Mouse (Mus musculus): ENCODE data around the gene Hoxb3.
A peak's percentile ranks its signal among the peaks of the same experiment; 100 is the strongest.

Hoxb3 gene

DNA sequence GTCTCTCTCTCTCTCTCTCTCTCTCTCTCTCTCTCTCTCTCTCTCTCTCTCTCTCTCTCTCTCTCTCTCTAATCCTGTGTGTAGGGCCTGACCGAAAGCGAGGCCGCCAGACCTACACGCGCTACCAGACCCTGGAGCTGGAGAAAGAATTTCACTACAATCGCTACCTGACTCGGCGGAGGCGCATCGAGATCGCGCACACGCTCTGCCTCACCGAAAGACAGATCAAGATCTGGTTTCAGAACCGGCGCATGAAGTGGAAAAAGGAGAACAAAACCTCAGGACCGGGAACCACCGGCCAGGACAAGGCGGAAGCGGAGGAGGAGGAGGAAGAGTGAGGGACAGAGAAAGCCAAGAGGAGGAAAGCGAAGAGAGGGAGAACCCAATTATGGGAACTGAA is 33.8 kb upstream of the Hoxb3 start:
- DNase-seq = no peak

DNA sequence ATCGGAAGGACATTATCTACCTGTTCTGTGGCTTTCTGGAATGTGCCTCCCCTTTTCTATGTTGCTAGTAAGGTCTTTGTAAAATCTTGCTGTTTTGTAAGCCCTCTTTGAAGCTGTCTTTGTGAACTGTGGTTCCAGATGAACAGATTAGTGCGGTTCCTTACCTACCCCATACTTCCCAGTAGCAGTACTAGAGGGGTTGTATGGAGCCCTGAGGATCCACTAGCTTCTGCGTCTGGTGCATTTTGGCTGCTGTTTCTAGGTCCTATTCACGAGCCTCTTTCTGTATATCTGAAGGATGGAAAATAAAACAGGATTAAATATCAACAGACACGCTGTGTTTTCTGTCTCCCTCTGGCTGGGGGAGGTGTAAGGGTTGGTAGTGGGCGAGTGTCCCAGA is 33.3 kb upstream of the Hoxb3 start:
- no peak for DNase-seq

DNA sequence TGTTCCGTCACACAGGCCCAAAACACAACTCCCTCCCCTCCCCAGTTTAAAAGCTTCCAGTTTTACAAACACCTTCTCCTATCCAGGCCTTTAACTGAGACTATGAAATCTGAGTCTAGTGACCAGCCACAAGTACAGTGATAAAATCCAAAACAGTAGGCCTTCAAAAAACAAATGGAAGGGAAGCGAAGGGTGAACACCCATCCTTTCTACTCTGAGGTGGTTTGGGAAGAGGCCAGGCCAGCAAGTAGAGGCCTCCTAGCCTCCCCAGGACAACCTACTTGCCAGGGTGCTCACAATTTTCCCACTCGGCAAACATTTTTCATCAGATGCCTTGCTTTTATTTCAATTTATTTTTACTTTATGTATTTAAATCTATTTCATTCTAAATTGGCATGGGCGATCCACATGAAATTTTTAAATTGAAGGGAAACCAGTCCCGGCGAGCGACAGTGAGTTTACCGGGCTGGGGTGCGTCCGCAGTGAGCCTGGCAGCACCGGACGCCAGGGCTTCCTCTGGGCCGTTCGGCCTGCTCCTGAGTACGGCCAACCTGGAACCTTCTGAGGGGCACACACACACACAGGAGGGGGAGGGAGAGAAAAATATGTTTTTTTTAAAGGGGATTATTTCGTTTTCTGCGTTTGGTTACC is 32.3 kb upstream of the Hoxb3 start:
- DNase-seq = no peak

DNA sequence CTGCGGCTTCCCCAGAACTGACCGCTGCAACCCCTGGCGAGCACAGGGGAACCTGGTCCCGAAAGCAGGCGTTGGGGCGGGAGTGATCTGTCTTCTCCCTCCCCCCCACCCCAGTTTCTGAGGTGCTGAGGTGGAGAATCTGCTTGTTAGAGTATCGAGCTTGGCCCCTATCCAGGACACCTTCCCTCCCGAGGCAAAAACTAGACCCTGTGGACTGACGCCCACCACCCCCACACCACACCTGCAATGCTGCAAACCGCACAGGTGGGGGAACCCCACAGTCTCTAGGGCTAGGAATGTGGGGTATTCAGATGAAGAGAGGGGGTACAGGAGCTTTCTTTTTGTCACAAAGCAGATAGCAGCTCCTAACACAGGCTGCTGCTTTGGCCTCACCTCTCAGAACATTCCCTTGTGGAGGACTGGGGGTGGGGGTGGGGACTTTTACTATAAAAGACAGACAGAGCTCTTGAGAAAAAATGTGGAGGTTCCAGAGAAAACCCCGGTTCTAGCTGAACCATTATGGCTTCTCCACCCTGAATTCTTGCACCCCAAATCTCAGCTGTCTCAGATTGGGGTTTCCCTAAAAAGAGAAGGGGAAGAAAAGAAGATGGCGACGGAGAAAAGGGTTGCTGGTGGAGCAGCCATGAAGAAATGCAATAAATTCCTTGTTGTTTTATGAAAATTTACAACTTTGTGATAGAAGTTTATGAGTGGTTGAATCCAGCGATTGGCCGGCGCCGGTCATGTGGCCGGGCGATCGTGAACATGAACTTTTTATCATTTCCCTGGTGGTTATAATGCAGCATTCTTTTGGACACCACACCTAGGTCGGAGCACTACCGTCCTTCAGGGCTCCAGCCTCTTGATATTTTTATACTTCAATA is 31.2 kb upstream of the Hoxb3 start, which contains the start of gene Hoxb6:
Gene Hoxb6, plus strand, starts transcription at position 796 of the 884 bp plus-strand sequence.
- DNase-seq = no peak

DNA sequence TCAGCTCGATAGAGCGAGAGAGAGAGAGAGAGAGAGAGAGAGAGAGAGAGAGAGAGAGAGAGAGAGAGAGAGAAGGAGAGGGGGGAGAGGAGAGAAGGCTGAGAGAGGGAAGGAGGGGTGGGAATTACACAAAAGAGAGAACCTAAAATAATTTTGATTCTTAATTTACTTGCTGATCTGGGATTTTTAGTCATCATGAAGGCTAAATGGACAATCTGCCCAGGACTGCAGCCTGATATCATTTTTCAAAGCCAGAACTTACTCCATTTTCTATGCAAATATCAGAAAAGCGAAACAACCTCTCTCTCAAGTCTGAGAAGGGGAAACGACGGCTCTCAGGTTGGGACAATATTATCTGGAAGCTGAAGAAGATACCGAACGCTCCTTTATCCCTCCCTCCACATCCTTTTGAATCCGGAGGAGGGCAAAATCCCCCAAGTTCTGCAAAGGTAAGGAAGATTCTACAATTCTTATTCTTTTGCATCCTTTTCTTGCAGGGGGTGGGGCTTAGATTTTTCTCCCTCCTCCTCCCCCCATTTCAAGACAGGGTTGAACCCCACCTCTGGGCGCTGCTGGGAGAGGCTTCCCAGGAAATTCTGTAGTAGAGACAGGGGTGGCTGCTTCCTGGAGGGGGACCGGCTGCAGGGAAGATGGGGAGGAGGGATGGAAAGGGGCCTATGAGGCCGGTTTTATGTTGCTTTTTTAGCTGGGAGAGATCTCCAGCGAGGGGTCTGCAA is 30.4 kb upstream of the Hoxb3 start:
- DNase-seq = no peak

DNA sequence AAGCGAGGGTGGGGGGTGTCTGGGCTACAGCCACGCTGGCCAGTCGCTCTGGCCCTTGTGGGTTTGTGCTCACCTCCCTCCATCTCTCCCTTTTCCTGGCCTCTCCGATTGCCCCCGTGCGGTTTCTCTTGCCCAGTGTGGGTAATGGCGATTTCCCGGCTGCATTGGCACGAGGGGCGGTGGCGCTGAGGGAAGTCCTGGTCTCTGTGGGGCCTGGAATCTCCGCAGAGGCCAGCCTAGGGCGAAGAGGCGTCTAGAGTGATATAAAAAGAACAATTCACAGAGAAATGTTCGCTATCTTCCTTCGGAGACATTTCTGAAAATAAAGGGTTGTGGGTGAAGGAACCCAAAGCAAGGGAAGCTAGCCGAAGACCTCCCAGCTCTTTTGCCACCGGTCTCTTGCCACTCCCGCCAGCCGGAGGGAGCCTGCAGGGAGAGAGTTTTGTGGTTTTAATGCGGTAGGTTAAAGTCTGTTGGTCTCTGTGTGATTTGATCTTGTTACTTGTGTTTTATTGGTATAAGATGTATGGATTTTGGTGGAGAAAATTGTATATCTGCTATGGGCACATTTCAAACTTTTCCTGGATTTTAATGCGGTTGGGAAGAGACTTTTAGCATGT is 29.7 kb upstream of the Hoxb3 start:
- no peak for DNase-seq

DNA sequence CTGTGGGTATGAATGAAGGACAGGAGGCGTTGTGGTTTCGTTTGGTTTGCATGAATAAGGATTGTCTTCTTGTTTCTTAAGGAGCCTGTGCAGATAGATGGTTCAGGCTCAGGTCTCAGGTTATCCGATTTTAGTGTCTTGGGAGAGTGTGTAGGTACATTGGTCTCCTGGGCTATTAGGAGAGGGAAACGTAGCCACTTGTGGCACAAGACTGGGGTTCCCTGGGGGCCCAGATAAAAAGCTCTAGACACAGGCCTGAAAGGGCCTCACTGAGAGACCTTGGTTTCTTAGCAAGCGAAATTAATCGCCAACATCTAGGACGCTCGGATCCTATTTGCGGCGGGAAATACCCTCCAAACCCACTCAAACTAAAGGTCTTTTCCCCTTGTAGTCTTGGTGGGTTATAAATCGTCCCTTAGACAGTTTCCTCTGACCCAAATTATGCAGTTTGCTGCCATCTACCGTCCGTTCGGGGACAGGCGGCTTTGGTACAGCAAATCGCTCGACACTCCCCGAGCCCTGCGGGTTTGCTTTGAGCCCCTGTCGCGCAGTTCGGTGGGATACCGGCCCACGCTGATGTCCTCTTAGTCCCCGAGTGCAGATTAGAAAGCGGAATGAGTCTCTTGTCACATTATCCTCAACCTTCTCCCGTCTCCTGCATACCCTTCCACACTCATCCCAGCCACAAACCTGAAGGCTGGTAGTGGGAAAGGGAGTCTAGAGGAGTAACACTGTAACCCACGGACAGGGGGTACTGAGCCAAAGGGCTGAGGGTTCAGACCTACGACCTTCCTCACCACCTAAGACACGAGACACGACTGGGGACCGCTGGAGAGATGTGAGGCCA is 28.7 kb upstream of the Hoxb3 start:
- DNase-seq = peak; percentile 48 to 51

DNA sequence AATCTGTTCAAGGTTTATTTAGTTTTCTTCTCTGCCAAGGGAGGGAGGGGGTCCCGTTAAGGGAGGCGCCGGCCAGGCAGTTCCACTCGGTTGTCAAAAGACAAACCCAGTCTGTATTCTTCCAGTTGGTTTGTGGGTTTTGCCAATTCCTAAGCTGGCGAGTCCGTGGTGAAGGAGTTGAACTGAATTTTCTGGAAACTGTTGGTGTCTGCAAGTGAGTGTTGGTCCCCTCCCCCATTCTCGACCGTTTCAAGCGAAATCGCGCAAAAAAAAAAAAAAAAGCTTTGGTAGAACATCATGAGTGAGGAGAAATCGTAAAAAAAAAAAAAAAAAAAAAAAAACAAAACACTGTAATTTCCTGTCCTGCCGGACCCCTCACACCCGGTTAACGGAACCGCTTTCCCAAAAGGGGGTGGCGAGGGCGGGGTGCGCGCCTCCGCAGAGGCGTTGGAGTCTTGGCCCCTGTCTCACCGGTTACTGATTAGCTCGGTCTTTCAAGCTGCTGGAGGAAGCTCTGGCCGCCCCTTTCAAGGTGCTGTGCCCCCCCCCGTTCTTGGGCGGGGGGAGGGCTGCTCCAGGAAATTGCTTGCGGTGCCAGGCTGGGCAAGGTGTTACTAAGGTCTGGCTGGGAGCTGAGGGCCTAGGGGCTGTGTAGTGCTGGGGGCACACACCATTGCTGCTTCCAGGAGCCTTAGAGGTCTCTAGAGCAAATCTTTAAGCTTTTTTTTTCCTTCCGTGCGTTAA is 27.9 kb upstream of the Hoxb3 start:
- DNase-seq = no peak

DNA sequence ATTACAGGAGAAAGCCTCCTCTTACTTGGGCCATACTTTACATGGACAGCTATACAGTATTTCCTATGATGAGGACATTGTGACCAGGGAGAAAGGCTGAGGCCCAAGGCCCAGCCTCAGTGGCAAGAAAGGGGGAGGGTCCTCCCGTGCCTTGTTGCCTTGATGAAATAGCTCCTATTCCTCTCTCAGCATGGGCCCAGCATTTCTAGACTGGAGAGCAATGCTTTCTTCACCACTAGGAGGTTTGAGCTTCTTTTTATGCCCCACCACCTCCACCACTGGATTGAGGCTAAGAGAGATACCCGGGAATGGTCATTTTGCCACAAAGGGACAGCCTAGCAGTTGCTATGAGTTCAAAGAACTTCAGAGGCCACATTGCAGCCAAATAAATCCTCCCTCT is 26.1 kb upstream of the Hoxb3 start:
- DNase-seq = no peak

DNA sequence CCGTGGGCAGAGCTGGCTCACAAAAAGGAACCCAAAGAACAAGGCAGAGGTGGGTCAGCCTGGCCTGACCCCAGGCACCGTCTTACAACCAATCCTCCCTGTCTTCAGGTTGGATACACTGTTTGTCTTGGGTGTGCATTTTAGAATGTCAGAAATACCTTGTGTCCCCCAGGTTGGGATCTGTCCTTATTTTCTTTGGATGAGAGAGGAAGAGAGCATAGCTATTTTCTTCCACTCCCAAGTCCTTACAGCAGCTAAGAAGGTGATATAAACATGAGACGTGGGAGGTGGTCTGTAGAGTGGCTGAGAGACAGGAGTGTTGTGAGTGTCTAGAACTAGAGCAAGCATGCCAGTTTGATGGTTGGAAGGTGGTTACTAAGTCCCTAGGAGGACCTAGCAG is 25.7 kb upstream of the Hoxb3 start:
- DNase-seq = no peak

DNA sequence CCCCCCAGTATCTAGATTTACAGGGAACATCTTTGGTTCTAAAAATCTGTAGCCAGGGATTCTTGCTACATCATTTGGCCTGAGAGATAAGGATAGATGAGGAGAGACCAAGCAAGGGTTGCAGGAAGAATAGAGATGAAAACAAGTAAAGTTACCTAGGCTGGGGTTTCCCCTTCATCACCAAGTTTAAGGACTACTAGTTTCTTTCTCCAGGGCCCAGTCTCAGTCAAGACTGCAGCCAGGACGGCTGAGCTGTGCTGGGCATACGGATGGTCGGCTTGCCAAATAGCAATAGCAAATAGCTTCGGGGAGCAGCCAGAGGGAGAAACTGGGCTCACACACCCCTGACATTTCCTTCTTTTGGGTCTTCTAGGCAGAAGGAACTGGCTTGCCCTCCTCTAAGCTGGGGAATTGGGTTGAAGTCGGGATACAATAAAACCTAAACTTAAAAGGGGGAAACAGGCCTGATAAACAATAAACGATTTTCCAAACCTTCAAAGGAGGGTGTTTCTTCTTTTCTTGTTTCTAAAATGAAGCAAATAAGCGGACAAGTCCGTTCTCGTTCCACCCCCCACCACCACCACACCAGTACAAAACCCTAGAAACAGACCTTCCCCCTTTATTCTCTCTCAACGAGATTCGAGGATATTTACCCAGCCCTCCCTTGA is 25.0 kb upstream of the Hoxb3 start:
- DNase-seq = no peak

DNA sequence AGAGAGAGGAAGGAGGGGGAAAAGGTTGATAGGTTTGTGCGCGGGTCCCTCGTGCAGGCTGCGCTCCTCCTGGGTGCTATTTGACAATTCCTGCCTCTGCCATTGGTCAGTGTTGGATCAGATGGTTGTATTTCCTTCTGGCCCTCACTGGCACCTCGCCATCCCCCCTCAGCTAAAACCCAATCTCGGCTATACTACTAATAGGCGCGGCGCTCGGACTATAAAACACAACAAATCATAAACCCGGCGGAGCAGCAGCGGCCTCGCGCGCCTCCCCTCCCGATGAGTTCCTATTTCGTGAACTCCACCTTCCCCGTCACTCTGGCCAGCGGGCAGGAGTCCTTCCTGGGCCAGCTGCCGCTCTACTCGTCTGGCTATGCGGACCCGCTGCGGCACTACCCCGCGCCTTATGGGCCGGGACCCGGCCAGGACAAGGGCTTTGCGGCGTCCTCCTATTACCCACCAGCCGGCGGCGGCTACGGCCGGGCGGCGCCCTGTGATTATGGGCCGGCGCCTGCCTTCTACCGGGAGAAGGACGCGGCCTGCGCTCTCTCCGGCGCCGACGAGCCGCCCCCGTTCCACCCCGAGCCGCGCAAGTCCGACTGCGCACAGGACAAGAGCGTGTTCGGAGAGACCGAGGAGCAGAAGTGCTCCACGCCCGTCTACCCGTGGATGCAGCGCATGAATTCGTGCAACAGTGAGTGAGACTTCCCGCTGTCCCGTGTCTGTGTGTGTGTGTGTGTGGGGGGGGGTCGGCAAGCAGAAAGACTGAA is 24.0 kb upstream of the Hoxb3 start:
- no peak for DNase-seq

DNA sequence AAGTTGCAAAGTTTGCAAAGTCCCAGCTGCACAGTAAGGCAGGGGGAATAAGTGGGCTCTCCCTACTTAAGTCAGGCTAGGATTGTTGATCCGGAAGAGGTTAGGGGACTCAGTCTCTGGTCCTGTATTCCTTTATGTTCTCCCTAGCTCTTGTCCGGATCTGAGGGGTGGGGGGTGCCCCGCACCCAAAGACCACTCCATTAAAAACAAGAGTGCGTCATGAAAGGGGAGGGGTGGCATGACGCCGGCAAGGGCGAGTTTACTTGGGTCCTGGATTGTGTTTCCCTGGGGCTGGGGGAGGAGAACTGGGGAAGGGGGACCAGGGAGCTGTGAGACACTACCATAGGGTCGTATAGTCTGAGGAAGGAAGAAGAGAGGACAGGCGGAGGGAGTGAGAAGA is 23.3 kb upstream of the Hoxb3 start:
- no peak for DNase-seq

DNA sequence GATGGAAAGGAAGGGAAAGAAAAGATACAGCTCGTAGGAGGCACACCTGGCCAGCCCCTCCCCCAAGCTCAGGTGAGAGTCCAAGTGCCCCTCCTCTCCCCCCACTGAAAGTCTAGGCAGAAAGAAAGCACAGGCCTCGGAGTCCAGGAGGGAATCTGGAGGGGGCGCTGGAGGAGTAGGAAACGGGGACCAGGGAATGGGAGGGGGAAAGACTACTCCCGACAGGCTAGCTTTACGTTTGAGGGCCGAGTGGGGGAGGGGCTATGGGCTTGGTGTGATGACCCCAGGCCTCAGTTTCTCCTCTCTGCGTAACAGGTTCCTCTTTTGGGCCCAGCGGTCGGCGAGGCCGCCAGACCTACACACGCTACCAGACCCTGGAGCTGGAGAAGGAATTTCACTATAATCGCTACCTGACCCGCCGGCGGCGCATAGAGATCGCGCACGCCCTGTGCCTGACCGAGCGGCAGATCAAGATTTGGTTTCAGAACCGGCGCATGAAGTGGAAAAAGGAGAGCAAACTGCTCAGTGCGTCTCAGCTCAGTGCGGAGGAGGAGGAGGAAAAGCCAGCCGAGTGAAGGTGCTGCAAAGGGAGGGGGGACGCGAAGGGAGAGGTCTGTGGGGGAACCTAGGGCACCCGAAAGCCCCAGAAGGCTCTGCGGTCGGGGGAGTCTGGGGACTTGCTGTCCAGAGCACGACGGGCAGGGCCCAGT is 22.6 kb upstream of the Hoxb3 start:
- no peak for DNase-seq

DNA sequence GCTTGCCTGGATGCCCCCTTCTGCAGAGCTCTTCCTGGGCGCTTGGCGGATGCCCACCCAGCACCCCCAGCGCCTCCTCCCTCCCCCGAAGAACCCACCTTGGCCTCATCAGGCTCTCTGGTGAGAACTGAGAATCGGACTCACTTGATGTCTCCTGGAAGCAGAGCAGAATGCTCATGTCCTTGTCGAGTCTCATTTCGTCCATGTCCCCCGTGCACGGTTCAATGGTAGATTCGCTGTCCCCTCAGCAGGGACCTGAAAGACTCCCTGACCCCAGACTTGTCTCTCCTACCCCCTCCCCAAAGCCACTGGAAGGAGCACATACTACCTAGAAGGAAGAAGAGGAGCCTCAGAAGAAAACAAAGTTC is 22.1 kb upstream of the Hoxb3 start:
- no peak for DNase-seq

DNA sequence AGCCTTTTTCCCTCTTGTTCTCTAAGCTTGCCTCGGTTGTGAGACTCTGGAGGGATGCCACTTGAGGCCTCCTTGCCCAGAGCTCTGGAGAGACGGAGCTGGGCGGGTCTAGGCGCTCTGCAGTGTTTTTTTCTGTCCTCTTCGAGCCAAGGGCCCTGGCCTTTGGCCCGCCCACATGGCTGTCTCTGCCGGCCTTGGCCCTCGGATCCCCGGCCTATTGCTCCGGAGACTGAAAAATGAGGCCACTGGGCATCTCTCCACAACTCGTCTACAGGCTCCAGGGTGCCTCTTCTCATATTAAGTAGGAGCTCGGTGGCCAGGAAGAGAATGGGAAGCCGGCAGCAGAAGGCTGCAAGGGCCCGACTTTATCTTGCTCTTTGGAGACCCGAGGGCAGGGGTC is 21.3 kb upstream of the Hoxb3 start:
- DNase-seq = no peak

DNA sequence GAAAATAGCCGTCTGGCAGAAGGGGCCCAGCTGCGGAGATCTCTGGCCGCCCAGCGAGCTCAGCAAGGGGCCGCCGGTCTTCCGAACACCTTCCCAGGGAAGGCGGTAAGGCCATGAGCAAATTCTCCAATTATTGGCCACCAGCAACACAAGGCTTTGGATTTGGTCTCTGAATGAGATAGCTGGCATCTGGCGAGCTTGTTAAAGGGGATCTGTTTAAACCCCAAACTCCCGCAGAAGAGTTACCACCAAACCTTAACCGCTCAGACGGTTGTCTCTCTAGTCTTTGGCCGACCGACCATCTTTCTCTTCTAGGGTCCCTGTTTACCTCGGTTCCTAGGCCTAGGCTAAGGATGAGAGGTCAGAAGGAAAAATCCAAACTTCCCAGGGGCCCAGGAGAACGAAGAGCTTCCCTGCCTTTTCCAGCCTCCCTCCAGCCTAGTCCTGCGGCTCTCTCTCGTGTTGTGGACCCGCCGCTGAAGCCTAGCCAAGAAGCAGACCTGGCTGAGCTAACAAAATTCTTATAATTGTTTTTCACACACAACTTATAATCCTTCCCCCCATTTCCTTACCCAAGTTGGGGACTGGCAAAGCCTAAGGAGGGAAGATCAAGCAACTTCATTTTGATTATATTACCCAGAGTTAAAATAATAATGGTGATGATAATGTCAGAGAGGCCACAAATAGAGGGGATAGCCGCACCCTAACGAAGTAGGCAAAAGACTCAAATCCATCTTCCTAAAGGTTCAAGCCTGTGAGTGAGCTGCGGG is 20.6 kb upstream of the Hoxb3 start:
- DNase-seq = no peak

Measured in cerebellum, postnatal 36 days (tissue).